Mouse (Mus musculus) liver, postnatal 0 days (tissue): ENCODE results near the gene Bglap3. TPM values are rescaled to one million over a fixed set of nuclear protein-coding genes. Genes with fewer than 3 reads are reported as not detected.

ENCODE experiments used
- ATAC-seq: fragments of 200-750 bp; cut with Nextera tagmentation; 2 replicates; pipeline ENCODE4 v1.8.0; 2017; ENCODE audit warnings: mild to moderate bottlenecking, moderate library complexity
- DNase-seq: peaks from one replicate; pipeline ENCODE4 v3.0.0-alpha.2; 2016
- H3K27ac ChIP-seq: fragments of 300-500 bp; sonication (generic); 2 replicates; pipeline ENCODE4 v1.5.1; 2014; ENCODE audit warnings: antibody characterized with exemption, moderate library complexity, mild to moderate bottlenecking, low read depth
- H3K27me3 ChIP-seq: fragments of 300-500 bp; sonication (generic); 2 replicates; pipeline ENCODE4 v1.6.1; 2014; ENCODE audit warnings: low read length, control low read depth, mixed read lengths; ENCODE audit not compliant: insufficient read depth
- H3K36me3 ChIP-seq: fragments of 300-500 bp; sonication (generic); replicated peaks from 2 replicates; pipeline ENCODE4 v1.6.1; 2014; ENCODE audit warnings: mild to moderate bottlenecking, control low read depth, low read length, moderate library complexity, mixed read lengths; ENCODE audit not compliant: insufficient read depth
- H3K4me1 ChIP-seq: fragments of 300-500 bp; sonication (generic); 2 replicates; pipeline ENCODE4 v1.6.1; 2014; ENCODE audit warnings: antibody characterized with exemption, mild to moderate bottlenecking, control low read depth; ENCODE audit not compliant: insufficient read depth
- H3K4me2 ChIP-seq: fragments of 300-500 bp; sonication (generic); 2 replicates; pipeline ENCODE4 v1.6.1; 2014; ENCODE audit warnings: low read depth, mild to moderate bottlenecking, low read length, moderate library complexity, mixed read lengths
- H3K4me3 ChIP-seq: fragments of 300-500 bp; sonication (generic); 2 replicates; pipeline ENCODE4 v1.5.1; 2014; ENCODE audit warnings: low read depth, low read length
- H3K9ac ChIP-seq: fragments of 300-500 bp; sonication (generic); replicated peaks from 2 replicates; pipeline ENCODE4 v1.6.1; 2014; ENCODE audit warnings: mild to moderate bottlenecking, moderate library complexity
- H3K9me3 ChIP-seq: fragments of 300-500 bp; sonication (generic); 2 replicates; pipeline ENCODE4 v1.6.1; 2016; ENCODE audit warnings: mild to moderate bottlenecking, control low read depth, low read length, mixed read lengths
- CTCF ChIP-seq: sonication (generic); IDR thresholded peaks from 2 replicates; pipeline ENCODE4 v1.5.1; 2016; ENCODE audit warnings: antibody characterized with exemption, low read depth
- EP300 ChIP-seq: IDR thresholded peaks from 2 replicates; pipeline ENCODE4 v1.6.1; 2016; ENCODE audit warnings: antibody characterized with exemption, low read depth, mild to moderate bottlenecking
- WGBS: fragments of 180-500 bp; shearing (Covaris S2); extraction: QIAGEN DNeasy Blood & Tissue Kit; methylation state at CpG from one replicate; pipeline ENCODE4 v1.1.7; 2014; ENCODE audit not compliant: insufficient replicate concordance; 5-methylcytosine and 5-hydroxymethylcytosine counted together
- polyA plus RNA-seq: library from polyadenylated mRNA; unstranded; fragments of >200 nt; fragmentation: Nextera tagmentation; extraction: Ambion mirVana; gene quantifications from 2 replicates; pipeline ENCODE4 v1.2.1, GENCODE M21; 2015

Bglap3 gene
- polyA plus RNA-seq, 1 experiment from 2014 or later = 0.62 TPM

GRCm38 (mm10) chr3:88364337-88364736, 8.2 kb downstream of the Bglap3 start, which contains the start of gene Paqr6:
Gene Paqr6 (plus strand): TSS chr3:88364584.
- Histone ChIP-seq H3K4me1 (peaks cover 22% of the 10 kb centered on the region), H3K36me3 (peaks cover 35% of the 10 kb centered on the region), H3K27ac (peak within 1 kb of the TSS; percentile 57), H3K9ac (peak within 1 kb of the TSS; percentile 23; the same call in 1 of the 2 replicates), H3K27me3 (peaks cover 14% of the 10 kb centered on the region), H3K4me2 (peak within 1 kb of the TSS; percentile 51), H3K4me3 (peak within 1 kb of the TSS; percentile 36), H3K9me3 (no peaks in the 10 kb centered on the region)
- no peak for TF ChIP-seq CTCF
- no peak for TF ChIP-seq EP300
- DNase-seq (peak; percentile 85), ATAC-seq (peak; percentile 42)
- WGBS = 11% methylated on average over 16 of the region's 16 CpGs

GRCm38 (mm10) chr3:88363700-88364099, 8.8 kb downstream of the Bglap3 start:
- Histone ChIP-seq H3K4me1 (peaks cover 22% of the 10 kb centered on the region), H3K9ac (no peak overlapping the region), H3K4me2 (peak overlapping the region; percentile 51), H3K4me3 (no peak overlapping the region), H3K27ac (peak overlapping the region; percentile 57), H3K27me3 (peaks cover 14% of the 10 kb centered on the region), H3K36me3 (peaks cover 42% of the 10 kb centered on the region), H3K9me3 (no peaks in the 10 kb centered on the region)
- TF ChIP-seq EP300 (peak; percentile 80), CTCF (no peak)
- ATAC-seq (peak; percentile 87), DNase-seq (peak; percentile 60)
- WGBS = 44% methylated on average over 4 of the region's 4 CpGs

- Histone ChIP-seq H3K4me1 (peaks cover 22% of the 10 kb centered on the region), H3K9ac (no peak overlapping the region), H3K36me3 (peaks cover 60% of the 10 kb centered on the region), H3K4me2 (no peak overlapping the region), H3K9me3 (no peaks in the 10 kb centered on the region), H3K4me3 (no peak overlapping the region), H3K27ac (no peak overlapping the region), H3K27me3 (peaks cover 14% of the 10 kb centered on the region)
- no peak for ATAC-seq
- TF ChIP-seq EP300 = no peak
- TF ChIP-seq CTCF = no peak
- no peak for DNase-seq
- WGBS = 81% methylated on average over 2 of the region's 2 CpGs
Observed at GRCm38 (mm10) chr3:88361612-88362313, 10.8 kb downstream of the Bglap3 start.

GRCm38 (mm10) chr3:88361096-88361495, 11.4 kb downstream of the Bglap3 start:
- WGBS = 41% methylated on average over 6 of the region's 6 CpGs

GRCm38 (mm10) chr3:88359989-88360388, 12.6 kb downstream of the Bglap3 start:
- TF ChIP-seq EP300 (no peak), CTCF (no peak)
- Histone ChIP-seq H3K4me2 (no peak overlapping the region), H3K9ac (no peak overlapping the region), H3K4me1 (peaks cover 19% of the 10 kb centered on the region; the same call in 1 of the 2 replicates), H3K9me3 (no peaks in the 10 kb centered on the region), H3K36me3 (peaks cover 77% of the 10 kb centered on the region), H3K4me3 (no peak overlapping the region), H3K27me3 (no peaks in the 10 kb centered on the region), H3K27ac (no peak overlapping the region)
- DNase-seq = no peak
- no peak for ATAC-seq
- WGBS = 73% methylated on average over 3 of the region's 3 CpGs

More at GRCm38 (mm10) chr3:88361096-88361495, 11.4 kb downstream of the Bglap3 start:
- no peaks in the 10 kb centered on the region for H3K9me3 ChIP-seq
- no peak overlapping the region for H3K9ac ChIP-seq
- H3K4me1 ChIP-seq = peaks cover 20% of the 10 kb centered on the region
- no peak overlapping the region for H3K27ac ChIP-seq
- no peak overlapping the region for H3K4me3 ChIP-seq
- ATAC-seq = no peak
- no peak for DNase-seq
- H3K4me2 ChIP-seq = no peak overlapping the region
- no peak for TF ChIP-seq EP300
- peaks cover 11% of the 10 kb centered on the region for H3K27me3 ChIP-seq
- peaks cover 67% of the 10 kb centered on the region for H3K36me3 ChIP-seq

GRCm38 (mm10) chr3:88359584-88359983, 13.0 kb downstream of the Bglap3 start:
- H3K36me3 ChIP-seq = peaks cover 81% of the 10 kb centered on the region
- H3K4me3 ChIP-seq = no peak overlapping the region
- ATAC-seq (no peak), DNase-seq (no peak)
- H3K4me1 ChIP-seq = peaks cover 16% of the 10 kb centered on the region; the same call in 1 of the 2 replicates
- no peaks in the 10 kb centered on the region for H3K27me3 ChIP-seq
- no peak for TF ChIP-seq EP300
- no peak for TF ChIP-seq CTCF
- no peaks in the 10 kb centered on the region for H3K9me3 ChIP-seq
- H3K9ac ChIP-seq = no peak overlapping the region
- H3K27ac ChIP-seq = no peak overlapping the region
- H3K4me2 ChIP-seq = no peak overlapping the region
- 78% methylated on average over 5 of the region's 5 CpGs for WGBS
